Mouse (Mus musculus) CH12.LX (cell line): ENCODE measurements around the gene Cdv3. TPM values are rescaled to one million over a fixed set of nuclear protein-coding genes. Genes with fewer than 3 reads are reported as not detected.

Source experiments
- DNase-seq: peaks from one replicate; pipeline ENCODE4 v3.0.0-alpha.2; 2013; ENCODE audit errors: extremely low read depth
- H3K27ac ChIP-seq: 2 replicates; pipeline ENCODE4 v1.5.1; 2012; ENCODE audit warnings: low read depth, mild to moderate bottlenecking, control low read depth, moderate library complexity; ENCODE audit not compliant: insufficient read depth
- H3K27me3 ChIP-seq: replicated peaks from 2 replicates; pipeline ENCODE3; 2012; ENCODE audit warnings: inconsistent platforms
- H3K36me3 ChIP-seq, 2 experiments: replicated peaks in 1 of 2; 2 replicates each; pipeline versions ENCODE3 to v1.6.1; 2012; ENCODE audit warnings: inconsistent platforms in 1 of 2, low read length in 1 of 2, mild to moderate bottlenecking in 1 of 2, mixed read lengths in 1 of 2, moderate library complexity in 1 of 2; ENCODE audit not compliant: control insufficient read depth in 1 of 2, insufficient read depth in 1 of 2
- H3K4me1 ChIP-seq, 2 experiments: 2 replicates each; pipeline ENCODE4 v1.6.1; 2012; ENCODE audit warnings: inconsistent platforms in 1 of 2, moderate library complexity in 1 of 2; ENCODE audit not compliant: insufficient read depth in 2 of 2, control insufficient read depth in 1 of 2
- H3K4me2 ChIP-seq: 2 replicates; pipeline ENCODE4 v1.6.1; 2012; ENCODE audit warnings: low read depth, mild to moderate bottlenecking, control low read depth; ENCODE audit not compliant: poor library complexity, insufficient read depth, severe bottlenecking
- H3K4me3 ChIP-seq, 3 experiments: fragments of 150-350 bp in 1 of 3; sonication (generic) in 1 of 3; replicated peaks in 1 of 3; 2 replicates each; pipeline versions ENCODE3 to v1.5.1; 2011 to 2012; ENCODE audit warnings: low read depth in 2 of 3, low read length in 2 of 3, mild to moderate bottlenecking in 2 of 3, moderate library complexity in 2 of 3, control low read depth in 1 of 3, improper control_type of control experiment in 1 of 3, inconsistent platforms in 1 of 3, mixed read lengths in 1 of 3; ENCODE audit not compliant: poor library complexity in 1 of 3
- H3K79me2 ChIP-seq: replicated peaks from 2 replicates; pipeline ENCODE4 v1.6.1; 2012; ENCODE audit warnings: mild to moderate bottlenecking, moderate library complexity; ENCODE audit not compliant: control insufficient read depth, poor library complexity, insufficient read depth, severe bottlenecking; ENCODE audit errors: extremely low read depth
- H3K9ac ChIP-seq: 2 replicates; pipeline ENCODE4 v1.6.1; 2012; ENCODE audit warnings: low read depth, mild to moderate bottlenecking, control low read depth, moderate library complexity; ENCODE audit not compliant: insufficient read depth
- H3K9me3 ChIP-seq: replicated peaks from 2 replicates; pipeline ENCODE3; 2012; ENCODE audit warnings: low read length, inconsistent platforms, mixed read lengths
- CHD1 ChIP-seq: IDR thresholded peaks from 2 replicates; pipeline ENCODE4 v1.6.1; 2012; ENCODE audit warnings: low read depth, low read length, improper control_type of control experiment, inconsistent platforms
- CHD2 ChIP-seq: IDR thresholded peaks from 2 replicates; pipeline ENCODE4 v1.6.1; 2011; ENCODE audit warnings: low read length, improper control_type of control experiment
- E2F4 ChIP-seq: IDR thresholded peaks from 2 replicates; pipeline ENCODE4 v1.6.1; 2011; ENCODE audit warnings: low read depth, low read length, improper control_type of control experiment; ENCODE audit not compliant: insufficient replicate concordance
- ETS1 ChIP-seq: conservative IDR thresholded peaks from 2 replicates; pipeline ENCODE4 v1.6.1; 2012; ENCODE audit warnings: low read depth, mild to moderate bottlenecking, inconsistent platforms, low read length, improper control_type of control experiment, moderate library complexity
- GABPA ChIP-seq: IDR thresholded peaks from 2 replicates; pipeline ENCODE4 v1.6.1; 2012; ENCODE audit warnings: low read depth, low read length, improper control_type of control experiment, inconsistent platforms; ENCODE audit not compliant: insufficient replicate concordance
- JUND ChIP-seq: conservative IDR thresholded peaks from 2 replicates; pipeline ENCODE4 v1.6.1; 2011; ENCODE audit warnings: low read depth, low read length, improper control_type of control experiment
- KAT2A ChIP-seq: IDR thresholded peaks from 2 replicates; pipeline ENCODE4 v1.6.1; 2012; ENCODE audit warnings: low read length, improper control_type of control experiment, inconsistent platforms; ENCODE audit not compliant: insufficient replicate concordance
- MAFK ChIP-seq: IDR thresholded peaks from 2 replicates; pipeline ENCODE4 v1.6.1; 2011; ENCODE audit warnings: low read length, improper control_type of control experiment; ENCODE audit not compliant: insufficient replicate concordance
- MAX ChIP-seq: IDR thresholded peaks from 2 replicates; pipeline ENCODE4 v1.6.1; 2011; ENCODE audit warnings: low read length, improper control_type of control experiment
- MEF2A ChIP-seq: IDR thresholded peaks from 2 replicates; pipeline ENCODE4 v1.6.1; 2014; ENCODE audit warnings: low read depth, mild to moderate bottlenecking, inconsistent platforms, low read length, improper control_type of control experiment, borderline replicate concordance
- MXI1 ChIP-seq: IDR thresholded peaks from 2 replicates; pipeline ENCODE4 v1.6.1; 2011; ENCODE audit warnings: mild to moderate bottlenecking, low read depth, low read length, improper control_type of control experiment
- NRF1 ChIP-seq: IDR thresholded peaks from 2 replicates; pipeline ENCODE4 v1.6.1; 2014; ENCODE audit warnings: low read depth, mild to moderate bottlenecking, inconsistent platforms, low read length, improper control_type of control experiment, moderate library complexity
- RAD21 ChIP-seq: IDR thresholded peaks from 2 replicates; pipeline ENCODE4 v1.6.1; 2011; ENCODE audit warnings: low read depth, mild to moderate bottlenecking, low read length, improper control_type of control experiment, moderate library complexity
- RCOR1 ChIP-seq: conservative IDR thresholded peaks from 2 replicates; pipeline ENCODE4 v1.6.1; 2012; ENCODE audit warnings: low read depth, mild to moderate bottlenecking, inconsistent platforms, low read length, improper control_type of control experiment
- SIN3A ChIP-seq: IDR thresholded peaks from 2 replicates; pipeline ENCODE4 v1.6.1; 2012; ENCODE audit warnings: low read length, improper control_type of control experiment, inconsistent platforms
- SMC3 ChIP-seq: IDR thresholded peaks from 2 replicates; pipeline ENCODE4 v1.6.1; 2011; ENCODE audit warnings: low read depth, low read length, improper control_type of control experiment
- TBP ChIP-seq: conservative IDR thresholded peaks from 2 replicates; pipeline ENCODE4 v1.6.1; 2011; ENCODE audit warnings: low read depth, low read length, improper control_type of control experiment
- USF1 ChIP-seq: IDR thresholded peaks from 2 replicates; pipeline ENCODE4 v1.6.1; 2014; ENCODE audit warnings: low read depth, mild to moderate bottlenecking, inconsistent platforms, low read length, improper control_type of control experiment
- USF2 ChIP-seq: conservative IDR thresholded peaks from 2 replicates; pipeline ENCODE4 v1.6.1; 2011; ENCODE audit warnings: low read depth, low read length, improper control_type of control experiment
- ZMIZ1 ChIP-seq: IDR thresholded peaks from 2 replicates; pipeline ENCODE4 v1.6.1; 2012; ENCODE audit warnings: low read depth, mild to moderate bottlenecking, inconsistent platforms, low read length, improper control_type of control experiment
- dilution Hi-C: fragments of 300-500 bp; cut with MboI; formaldehyde crosslinking; loops from 2 replicates; pipeline ENCODE4 v1.14.3; 2020; ENCODE audit warnings: low sequenced_read_pairs; ENCODE audit not compliant: extremely low pct_unique_long_range_greater_than_20kb, extremely low pct_ligation_motif_present
- in situ Hi-C: fragments of 300-500 bp; cut with MboI; formaldehyde crosslinking; loops from 3 replicates; pipeline ENCODE4 v1.14.3; 2019; ENCODE audit warnings: low sequenced_read_pairs, low pct_ligation_motif_present, low pct_unique_long_range_greater_than_20kb, mixed read lengths
- polyA plus RNA-seq: library from polyadenylated mRNA; unstranded; fragments of >175 nt; gene quantifications from 2 replicates; pipeline ENCODE4 v1.2.1, GENCODE M21; 2012; ENCODE audit warnings: low read depth; ENCODE audit not compliant: insufficient read length
- total RNA-seq, 2 experiments: library from RNA; depleted of rRNA; stranded (reverse); fragments of 300-350 nt in 1 of 2; fragments of >200 nt in 1 of 2; gene quantifications; 2 replicates each; pipeline ENCODE4 v1.2.3; 2012 to 2014

The Cdv3 gene
- total and polyA plus RNA-seq, 3 experiments: 189 to 341 (median 281) TPM

DNA sequence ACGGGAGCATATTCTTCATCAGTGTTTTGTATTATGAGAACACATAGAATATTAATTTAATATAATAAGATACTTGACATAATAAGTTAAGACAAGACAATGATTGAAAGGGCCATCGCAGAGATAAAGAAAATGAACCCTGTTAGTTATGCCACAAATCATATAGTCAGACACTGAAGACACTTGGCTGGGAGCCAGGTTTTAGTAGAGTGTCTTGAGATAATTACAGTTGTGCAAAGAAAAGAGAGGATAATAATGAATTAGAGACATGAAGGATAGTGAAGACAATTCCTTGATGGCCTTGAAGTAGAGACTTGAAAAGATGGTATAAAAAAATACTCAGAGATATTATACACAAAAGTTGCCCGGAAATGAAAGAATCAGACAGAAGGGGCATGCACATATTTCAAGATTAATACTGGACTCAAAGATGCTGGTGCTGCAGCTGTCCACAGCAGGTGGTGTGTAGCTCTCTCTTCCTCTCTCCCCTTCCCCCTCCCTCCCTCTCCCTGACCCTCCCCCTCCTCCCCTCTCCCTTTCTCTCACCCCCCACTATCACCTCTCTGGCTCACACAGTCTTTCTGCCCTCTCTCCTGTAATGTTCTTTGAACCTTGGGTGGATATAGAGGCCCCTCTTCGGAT, 42.6 kb upstream of the Cdv3 start:
- no peak overlapping the region for H3K4me3 ChIP-seq
- in situ Hi-C loops: no loop called here
- H3K27me3 ChIP-seq: no peaks in the 10 kb centered on the region
- no peaks in the 10 kb centered on the region for H3K79me2 ChIP-seq
- no peak overlapping the region for H3K27ac ChIP-seq
- H3K9me3 ChIP-seq: no peaks in the 10 kb centered on the region
- DNase-seq: no peak
- dilution Hi-C loops: no loop called here
- no peak overlapping the region for H3K9ac ChIP-seq
- H3K4me2 ChIP-seq: no peak overlapping the region
- H3K4me1 ChIP-seq: no peaks in the 10 kb centered on the region
- H3K36me3 ChIP-seq: no peaks in the 10 kb centered on the region
- TF ChIP-seq MAFK (no peak), USF2 (no peak), E2F4 (no peak), TBP (no peak), ETS1 (no peak), NRF1 (no peak), ZMIZ1 (no peak), MXI1 (no peak)
- TF ChIP-seq, all 38 proteins: peak for 0

DNA sequence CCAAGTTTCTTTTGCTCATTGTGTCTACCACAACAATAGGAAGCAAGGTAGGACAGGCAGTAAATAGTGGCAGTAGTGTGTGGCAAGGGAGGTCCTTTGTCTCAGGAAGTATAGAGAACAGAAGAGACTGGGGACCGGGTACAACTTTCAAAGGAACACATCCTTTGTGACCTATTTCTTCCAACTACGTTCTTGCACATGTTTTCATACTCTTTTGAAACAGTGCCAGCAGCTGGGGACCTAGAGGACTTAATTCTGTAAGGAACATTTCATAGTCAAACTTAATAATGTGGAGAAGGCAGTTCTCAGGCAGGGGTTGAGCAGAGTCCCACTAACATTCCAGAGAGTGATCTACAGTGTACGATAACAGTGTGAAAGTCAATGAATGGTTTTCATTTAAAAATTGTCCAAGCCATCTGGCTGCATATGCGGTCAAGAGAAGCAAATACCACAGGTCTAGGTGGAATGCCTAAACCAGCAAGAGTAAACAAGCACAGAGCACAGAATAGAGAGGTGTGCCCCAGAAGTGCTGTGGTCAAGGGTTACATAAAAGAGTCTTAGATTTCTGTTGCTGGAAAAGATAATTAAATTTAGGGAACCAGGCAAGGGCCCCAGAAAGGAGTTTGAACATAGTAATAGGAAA, 37.8 kb upstream of the Cdv3 start:
- no peak for DNase-seq
- Histone ChIP-seq H3K9me3 (peaks cover 6% of the 10 kb centered on the region), H3K4me3 (no peak overlapping the region)
- TF ChIP-seq SMC3 (no peak), RAD21 (no peak), MAX (no peak), CHD2 (no peak), ZMIZ1 (no peak), KAT2A (no peak), RCOR1 (no peak), MXI1 (no peak), MAFK (no peak), GABPA (no peak), ETS1 (no peak), SIN3A (no peak), CHD1 (no peak), TBP (no peak), MEF2A (no peak), USF2 (no peak), USF1 (no peak), JUND (no peak), E2F4 (no peak)
- TF ChIP-seq, all 38 proteins: peak for 0
- Histone ChIP-seq H3K4me2 (no peak overlapping the region), H3K79me2 (no peaks in the 10 kb centered on the region), H3K9ac (no peak overlapping the region), H3K4me1 (peaks cover 0 to 2% of the 10 kb centered on the region in 2 experiments; a peak in 1 of 4 replicates), H3K27me3 (no peaks in the 10 kb centered on the region), H3K27ac (no peak overlapping the region), H3K36me3 (no peaks in the 10 kb centered on the region)
- in situ Hi-C loops (no loop called here), dilution Hi-C loops (no loop called here)
